Mouse (Mus musculus): ENCODE results near the gene Vmn1r149.
"Not testable (repeated sequence)": the region's sequence is repeated elsewhere in the genome, so short reads cannot be mapped to it uniquely, and the experiment has no call there.

Vmn1r149 gene

DNA sequence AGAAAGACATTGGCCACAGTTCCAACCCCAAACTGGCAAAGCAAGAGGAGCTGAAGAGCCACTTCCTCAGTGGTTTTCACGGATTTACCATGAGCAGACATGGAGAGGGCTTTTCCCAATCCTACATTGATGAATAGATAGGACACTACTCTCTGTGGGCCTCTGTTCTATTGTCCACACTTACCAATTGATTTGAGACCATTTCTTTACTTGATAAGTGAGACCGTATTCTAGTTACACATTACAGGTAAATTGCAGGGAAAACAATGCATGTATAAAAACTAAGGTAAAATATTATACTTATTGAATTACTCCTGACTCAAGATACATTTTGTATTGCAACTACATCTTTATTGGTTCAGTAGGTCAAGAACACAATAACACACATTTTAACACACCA is at the start of gene Vmn1r149:
Gene Vmn1r149 (minus strand): TSS at position 101 of the 400 bp plus-strand sequence.
- DNase-seq (ENCODE audit: low read depth in 1 of 2, low spot score in 2 of 2), result not testable (repeated sequence)

DNA sequence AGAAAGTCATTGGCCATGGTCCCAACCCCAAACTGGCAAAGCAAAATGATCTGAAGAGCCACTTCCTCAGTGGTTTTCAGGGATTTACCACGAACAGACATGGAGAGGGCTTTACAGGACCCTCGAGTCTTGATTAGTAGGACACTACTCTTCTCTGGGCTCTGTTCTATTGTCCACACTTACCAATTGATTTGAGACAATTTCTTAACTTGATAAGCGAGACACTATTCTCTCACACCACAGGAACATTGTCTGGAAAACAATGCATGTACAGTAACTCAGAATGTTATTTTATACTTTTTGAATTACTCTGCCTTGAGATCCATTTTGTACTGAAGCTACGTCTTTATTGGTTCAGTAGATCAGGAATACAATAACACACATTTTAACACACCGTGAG is 25.9 kb upstream of the Vmn1r149 start, which contains the start of gene Gm10665:
Gene Gm10665 (minus strand): TSS at position 101 of the 400 bp plus-strand sequence.
- not testable (repeated sequence) for DNase-seq (ENCODE audit: low read depth in 1 of 2, low spot score in 2 of 2)

DNA sequence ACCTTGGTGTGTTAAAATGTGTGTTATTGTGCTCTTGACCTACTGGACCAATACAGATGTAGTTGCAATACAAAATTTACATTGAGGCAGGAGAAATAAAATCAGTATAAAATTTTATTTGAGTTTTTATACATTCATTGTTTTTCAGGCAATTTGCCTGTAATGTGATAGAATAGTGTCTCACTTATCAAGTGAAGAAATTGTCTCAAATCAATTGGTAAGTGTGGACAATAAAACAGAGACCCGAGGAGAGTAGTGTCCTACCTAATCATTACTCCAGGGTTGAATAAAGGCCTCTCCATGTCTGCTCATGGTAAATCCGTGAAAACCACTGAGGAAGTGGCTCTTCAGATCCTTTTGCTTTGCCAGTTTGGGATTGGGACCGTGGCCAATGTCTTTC is 24.7 kb downstream of the Vmn1r149 start, which contains the start of gene Vmn1r148:
Gene Vmn1r148 (plus strand): TSS at position 301 of the 400 bp plus-strand sequence.
- not testable (repeated sequence) for DNase-seq (ENCODE audit: low read depth in 1 of 2, low spot score in 2 of 2)

Measured in monocyte, adult 2 months (primary cell).